Mouse (Mus musculus) cerebellum, adult (tissue): ENCODE data around the gene Mss51.

ENCODE experiments used
- ATAC-seq: cut with Nextera tagmentation; 2 replicates; pipeline ENCODE4 v1.9.2; 2017; ENCODE audit warnings: mild to moderate bottlenecking, moderate library complexity, mixed read lengths; ENCODE audit not compliant: insufficient number of reproducible peaks, low FRiP score, low TSS enrichment

The Mss51 gene

DNA sequence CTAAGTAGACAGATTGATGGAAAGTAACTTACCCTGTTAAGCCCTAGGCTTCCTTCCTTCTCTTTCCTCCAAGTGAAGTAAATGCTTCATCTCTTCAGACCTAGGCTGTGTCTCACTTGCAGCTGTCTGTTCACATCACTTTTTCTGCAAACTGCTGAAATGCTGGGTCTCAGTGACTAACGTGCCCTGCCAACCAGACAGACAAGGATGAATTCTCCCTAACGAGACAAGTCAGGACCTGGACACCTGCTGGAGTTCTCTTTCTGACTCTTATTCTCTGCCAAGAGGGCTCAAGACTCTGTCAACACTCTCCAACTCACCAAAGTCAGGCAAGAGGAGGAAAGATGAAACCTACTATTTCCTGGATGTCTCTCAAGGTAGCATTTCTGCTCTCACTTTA lies at the start of gene Mss51:
TSS of gene Mss51 (minus strand) at position 299 of the 400 bp plus-strand sequence.
- ATAC-seq, result no peak

DNA sequence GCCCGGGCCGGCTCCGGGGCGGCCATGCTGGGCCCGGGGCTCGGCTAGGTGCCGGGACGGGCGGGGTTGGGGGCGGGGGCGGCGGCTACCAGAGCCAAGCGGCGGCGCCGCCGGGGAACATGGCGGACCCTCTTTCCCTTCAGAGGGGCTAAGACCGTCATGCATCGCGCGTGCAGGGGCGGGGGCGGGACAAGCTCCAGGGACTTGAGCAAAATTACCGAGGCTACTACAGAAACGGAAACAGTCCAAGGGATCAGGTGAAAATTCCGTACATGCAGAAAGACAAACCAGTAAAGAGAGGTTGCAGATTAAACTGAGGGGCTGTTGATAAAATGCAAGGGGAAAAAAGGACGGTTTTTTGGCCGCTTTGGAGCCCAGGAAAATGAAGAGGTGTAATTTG lies 49.7 kb upstream of the Mss51 start, which contains the start of gene Ppp3cb:
TSS of gene Ppp3cb (minus strand) at position 159 of the 400 bp plus-strand sequence.
- peak; percentile 86 for ATAC-seq

DNA sequence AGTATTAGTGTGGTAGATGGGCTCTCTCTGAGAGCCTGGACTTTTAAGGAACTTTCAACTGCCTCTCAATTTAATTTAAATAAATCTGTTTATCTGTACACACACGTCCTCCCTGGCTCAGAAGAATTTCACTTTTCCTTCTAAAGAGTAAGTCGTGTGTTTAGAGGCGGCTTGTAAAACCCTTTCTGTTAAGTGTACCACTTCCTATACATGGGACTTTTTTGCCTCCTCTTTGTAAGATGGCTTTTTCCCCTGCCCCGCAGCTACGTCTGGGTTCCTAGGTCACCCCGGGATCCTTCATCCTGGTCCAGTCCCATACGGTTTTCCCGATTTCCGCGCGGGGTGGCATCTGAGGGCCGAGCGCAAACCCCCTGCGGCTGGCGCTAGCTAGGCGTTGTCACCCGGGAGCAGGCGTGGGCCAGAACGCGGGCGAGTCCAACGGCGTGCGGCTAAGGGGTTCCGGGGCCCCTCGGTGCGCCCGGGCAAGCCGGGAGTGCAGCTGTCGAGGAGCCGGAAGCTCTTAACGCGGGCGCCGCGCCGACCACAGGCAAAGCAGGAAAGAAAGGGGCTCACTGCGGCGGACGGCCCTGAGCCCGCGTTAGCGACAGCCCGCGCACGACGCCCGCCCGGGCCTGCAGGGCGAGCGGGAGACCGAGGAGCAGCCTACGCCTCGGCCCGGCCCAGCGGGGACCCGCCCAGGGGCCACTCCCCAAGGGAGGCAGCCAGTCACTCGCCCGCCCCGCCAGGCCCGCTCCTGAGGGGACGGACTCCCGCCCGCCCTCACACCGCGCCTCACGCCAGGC lies 49.0 kb upstream of the Mss51 start:
- peak; percentile 72 for ATAC-seq

DNA sequence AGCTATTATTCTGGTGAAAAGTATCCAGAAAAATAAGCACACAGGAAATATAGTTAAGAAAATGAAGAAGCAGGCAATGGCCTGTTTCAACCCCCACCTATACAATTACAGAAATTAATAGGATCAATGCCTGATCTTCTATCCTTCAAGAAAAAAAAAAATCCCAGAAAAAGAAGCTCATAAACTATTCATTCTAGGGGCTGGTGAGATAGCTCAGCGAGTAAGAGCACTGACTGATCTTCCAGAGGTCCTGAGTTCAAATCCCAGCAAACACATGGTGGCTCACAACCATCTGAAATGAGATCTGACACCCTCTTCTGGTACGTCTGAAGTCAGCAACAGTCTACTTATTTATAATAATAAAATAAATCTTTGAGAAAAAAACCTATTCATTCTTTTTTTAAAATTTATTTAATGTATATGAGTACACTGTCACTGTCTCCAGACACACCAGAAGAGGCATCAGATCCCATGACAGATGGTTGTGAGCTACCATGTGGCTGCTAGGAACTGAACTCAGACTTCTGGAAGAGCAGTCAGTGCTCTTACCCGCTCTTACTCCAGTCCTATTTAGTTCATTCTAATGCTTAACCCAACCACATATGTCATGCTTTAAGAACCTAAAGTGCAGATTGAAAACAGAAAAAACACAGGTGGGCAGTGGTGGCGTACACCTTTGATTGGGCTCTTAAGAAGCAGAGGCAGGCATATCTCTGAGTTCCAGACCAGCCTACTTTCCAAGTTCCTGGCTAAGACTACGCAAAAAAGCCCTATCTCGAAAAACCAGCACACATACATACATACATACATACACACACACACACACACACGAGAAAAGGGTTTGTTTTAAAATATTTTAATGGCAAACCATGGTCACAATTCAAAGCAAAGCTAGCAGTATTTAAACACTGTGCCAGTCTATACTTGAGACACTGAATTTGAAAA lies 48.0 kb upstream of the Mss51 start:
- ATAC-seq, result no peak

- ATAC-seq, result no peak
Observed at GRCm38 (mm10) chr14:20529643-20530042, 32.9 kb upstream of the Mss51 start.

GRCm38 (mm10) chr14:20520179-20520578 lies 23.5 kb upstream of the Mss51 start:
- no peak for ATAC-seq

DNA sequence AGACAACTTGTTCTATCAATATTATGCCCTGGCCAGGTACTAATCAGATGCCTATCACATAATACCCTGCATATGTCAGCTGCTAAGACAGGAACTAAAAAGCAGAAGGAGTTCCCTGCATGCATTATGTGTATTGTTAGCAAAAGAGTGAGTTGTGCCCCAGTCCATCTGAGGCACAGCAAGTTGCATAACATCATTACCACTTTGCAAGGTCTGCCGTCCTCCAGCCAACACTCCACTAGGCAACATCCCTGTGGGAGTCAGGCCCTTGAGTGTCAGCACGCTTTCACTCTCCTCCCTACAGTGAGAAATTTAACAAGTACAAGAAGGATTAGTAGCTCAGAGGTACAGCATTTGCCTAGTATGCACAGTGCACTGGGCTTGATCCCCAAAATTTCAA lies 11.7 kb upstream of the Mss51 start:
- ATAC-seq, result no peak

GRCm38 (mm10) chr14:20502966-20503365 lies 6.3 kb upstream of the Mss51 start:
- no peak for ATAC-seq

DNA sequence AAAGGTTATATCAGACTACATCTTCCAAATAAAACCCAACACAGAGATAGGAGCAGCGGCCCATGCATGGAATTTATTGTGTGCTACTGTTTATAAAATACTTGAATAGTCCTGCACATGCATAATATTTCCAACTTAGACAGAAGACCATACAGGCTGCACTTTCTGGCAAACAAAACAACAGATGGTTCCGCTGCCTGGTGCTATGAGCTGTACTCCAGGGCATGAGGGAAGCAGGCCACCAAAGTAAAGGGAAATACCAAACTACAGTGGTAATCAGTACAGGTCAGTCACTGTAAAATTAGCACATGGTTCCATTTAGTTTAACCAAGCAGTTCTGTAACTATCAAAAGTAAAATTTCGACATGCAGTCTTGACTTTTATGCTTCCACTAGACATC lies 3.3 kb upstream of the Mss51 start:
- ATAC-seq, result peak; percentile 88

DNA sequence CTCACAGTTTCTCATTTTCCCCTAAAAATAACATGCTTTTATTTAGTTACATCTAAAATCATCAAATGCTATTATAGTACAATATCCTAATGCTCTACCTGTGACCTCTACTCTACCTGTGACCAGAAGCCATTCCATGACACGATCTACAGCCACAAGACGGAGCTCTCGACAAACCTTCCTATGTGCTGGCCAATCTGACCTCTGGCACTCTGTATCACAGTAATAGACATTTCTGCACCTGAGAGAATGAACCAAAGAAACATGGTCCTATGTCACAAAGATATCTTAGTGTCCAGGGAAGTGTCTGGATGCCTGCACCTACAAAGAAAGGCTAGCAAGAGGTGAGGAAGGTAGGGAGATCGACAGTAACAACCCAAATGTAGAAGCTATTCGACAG lies 10.7 kb downstream of the Mss51 start:
- ATAC-seq, result no peak

GRCm38 (mm10) chr14:20482051-20482751 lies 14.5 kb downstream of the Mss51 start:
- ATAC-seq, result no peak

GRCm38 (mm10) chr14:20481211-20481610 lies 15.5 kb downstream of the Mss51 start:
- ATAC-seq, result no peak

DNA sequence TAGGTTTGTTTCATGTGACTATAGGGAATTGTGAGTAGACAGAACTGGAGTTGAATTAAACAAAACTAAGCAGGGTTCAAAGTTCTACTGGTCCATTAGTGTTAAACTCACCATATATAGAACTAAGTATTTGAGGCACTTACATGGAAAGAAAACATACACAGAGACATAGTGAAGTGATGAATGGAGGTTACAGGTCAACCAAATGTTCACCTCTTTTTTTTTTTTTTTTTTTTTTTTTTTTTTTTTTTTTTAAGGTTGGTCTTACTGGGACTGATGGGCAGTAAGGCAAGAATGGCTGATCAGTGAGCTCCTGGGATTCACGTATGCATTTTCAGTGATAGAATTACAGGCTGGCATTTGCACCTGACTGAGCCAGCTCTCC lies 16.5 kb downstream of the Mss51 start:
- ATAC-seq, result no peak

- peak; percentile 70 for ATAC-seq
Observed at GRCm38 (mm10) chr14:20479291-20480194, 17.2 kb downstream of the Mss51 start, which contains the start of gene Anxa7. Gene Anxa7 (minus strand): TSS chr14:20480133.

DNA sequence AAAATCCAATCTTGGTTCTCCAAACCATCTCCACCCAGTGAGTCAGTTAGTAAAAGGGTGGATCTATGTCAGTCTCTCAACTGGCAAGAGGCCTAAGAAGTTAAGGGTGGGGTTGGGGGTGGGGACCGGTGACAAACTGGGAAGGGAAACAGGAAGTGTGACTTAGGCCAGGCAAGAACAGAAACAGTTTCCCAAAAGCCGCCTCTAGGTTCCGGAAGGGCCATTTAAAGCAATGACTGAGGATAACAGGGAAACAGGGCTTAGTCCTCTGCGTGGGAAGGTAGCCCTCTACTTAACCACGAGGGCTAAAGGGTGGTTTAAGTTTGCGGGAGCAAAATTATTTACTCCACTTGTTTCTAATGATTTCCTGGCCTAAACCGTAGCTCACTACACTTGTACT lies 17.9 kb downstream of the Mss51 start:
- 0 out of 2 replicates have a peak, but pooled peaks have one; percentile 21 for ATAC-seq

DNA sequence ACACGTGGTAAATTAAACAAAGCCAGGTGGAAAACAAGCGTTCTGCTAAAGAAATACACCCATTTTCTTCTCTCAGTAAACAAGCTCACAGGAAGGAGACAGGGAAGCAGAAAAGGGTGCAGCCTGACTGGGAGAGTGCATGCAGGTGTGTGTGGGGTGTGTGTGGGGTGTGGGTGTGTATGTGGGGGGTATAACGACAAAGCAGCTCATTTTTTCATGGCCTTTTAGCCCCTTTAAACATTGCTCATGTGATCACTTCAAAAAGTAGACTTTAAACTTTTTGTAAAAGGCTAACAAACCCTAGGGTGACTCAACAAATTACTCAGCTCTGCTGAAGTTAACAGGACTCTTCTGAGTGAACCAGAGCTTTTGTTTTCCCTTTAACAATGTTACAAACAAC lies 18.3 kb downstream of the Mss51 start:
- no peak for ATAC-seq

DNA sequence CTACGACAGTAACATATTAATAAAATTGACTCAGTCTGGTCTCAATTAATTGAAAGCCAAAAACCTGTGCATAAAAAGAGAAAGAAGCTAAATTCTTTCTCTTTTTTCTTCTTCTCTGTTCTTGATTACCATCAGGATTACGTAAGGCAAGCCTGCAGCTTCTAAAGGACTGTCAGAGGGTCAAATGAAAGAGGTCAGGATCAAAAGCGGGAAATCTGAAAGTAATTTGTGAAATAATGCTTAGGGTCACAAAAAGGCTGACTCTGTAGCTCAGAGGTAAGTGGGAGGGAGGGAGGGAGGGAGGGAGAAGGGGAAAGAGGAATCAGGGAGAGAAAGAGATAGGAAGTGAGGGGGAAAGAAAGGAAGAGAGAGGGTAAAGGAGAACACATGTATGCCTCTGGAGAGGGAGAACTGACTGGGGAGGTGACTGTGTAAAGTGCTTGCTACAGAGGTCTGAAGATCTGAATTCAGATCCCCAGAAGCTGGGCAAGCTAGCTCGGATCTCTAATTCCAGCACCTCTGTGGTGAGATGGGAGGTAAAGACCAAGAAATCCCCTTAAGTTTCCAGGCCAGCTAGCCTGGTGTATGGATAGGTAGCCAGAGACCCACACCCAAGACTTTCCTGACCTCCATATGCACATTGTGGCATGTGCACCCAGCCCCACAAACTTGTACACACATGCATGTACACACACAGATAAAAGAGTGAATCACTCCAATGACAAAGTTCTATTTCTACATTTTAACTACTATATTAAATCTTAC lies 19.3 kb downstream of the Mss51 start:
- no peak for ATAC-seq

GRCm38 (mm10) chr14:20460216-20460615 lies 36.5 kb downstream of the Mss51 start:
- ATAC-seq, result no peak

DNA sequence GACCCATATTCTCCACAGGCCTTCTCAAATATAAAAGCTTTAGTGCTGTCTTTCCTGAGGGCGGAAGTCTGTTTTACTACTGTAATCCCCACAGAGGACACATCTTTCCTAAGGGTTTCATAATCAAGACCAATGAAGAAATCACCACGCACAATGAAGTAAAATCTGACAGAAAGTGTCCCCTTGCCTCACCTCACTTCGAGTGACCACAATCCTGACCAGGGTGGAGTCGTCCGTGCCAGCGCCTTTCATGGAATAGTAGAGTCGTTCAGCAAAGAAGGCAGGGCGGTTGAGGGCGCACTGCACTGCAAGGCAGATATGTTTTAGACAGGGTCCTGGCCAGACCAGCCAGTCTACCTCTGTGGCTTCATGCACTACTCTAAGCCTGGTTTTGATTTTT lies 38.3 kb downstream of the Mss51 start:
- ATAC-seq, result no peak
